In the genomic region with DNA sequence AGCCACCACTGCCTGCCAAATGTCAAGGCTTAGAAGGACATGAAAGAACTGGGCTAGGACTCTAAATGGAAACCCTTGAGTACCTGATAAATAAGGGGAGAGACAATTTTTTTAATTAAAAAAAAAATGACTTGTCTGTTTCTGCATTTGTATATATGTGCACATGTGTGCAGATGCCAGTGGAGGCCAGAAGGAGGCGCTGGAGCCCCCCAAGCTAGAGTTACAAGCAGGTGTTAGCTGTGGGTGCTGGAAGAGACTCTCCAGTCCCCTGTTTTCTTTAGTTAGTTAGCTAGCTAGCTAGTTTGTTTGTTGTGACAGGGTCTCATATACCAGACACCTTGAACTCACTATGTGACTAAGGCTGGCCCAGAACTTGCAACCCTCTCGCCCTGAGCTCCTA, we compare ENCODE assay signal across 1 mouse cellular context.
TF ChIP-seq lines count a peak whose summit lies in the region.

No protein-coding gene starts in this region.

TF ChIP-seq in MEL, 35 proteins besides CTCF, POLR2A, EP300 and RAD21 (continued from another document):
- no peak for TF ChIP-seq TAL1 (IDR thresholded peaks at IDR 0.05; ENCODE audit: low read length)
- no peak for TF ChIP-seq GABPA (IDR thresholded peaks at IDR 0.05; ENCODE audit: low read depth, low read length)
TF ChIP-seq in MEL: peak in this region for 0.
